Mouse (Mus musculus) heart, embryonic 12.5 days (tissue): ENCODE results near the gene Adgrl3. TPM values are rescaled to one million over a fixed set of nuclear protein-coding genes. Genes with fewer than 3 reads are reported as not detected.

Source experiments
- ATAC-seq: fragments of 200-750 bp; cut with Nextera tagmentation; 2 replicates; pipeline ENCODE4 v1.8.0; 2017; ENCODE audit warnings: moderate TSS enrichment, moderate library complexity; ENCODE audit not compliant: insufficient number of reproducible peaks, low FRiP score
- H3K27ac ChIP-seq: fragments of 300-500 bp; sonication (generic); 2 replicates; pipeline ENCODE4 v1.5.1; 2016; ENCODE audit warnings: mild to moderate bottlenecking, moderate library complexity; ENCODE audit not compliant: poor library complexity, severe bottlenecking
- H3K27me3 ChIP-seq: fragments of 300-500 bp; sonication (generic); replicated peaks from 2 replicates; pipeline ENCODE4 v1.6.1; 2016; ENCODE audit warnings: mild to moderate bottlenecking, moderate library complexity
- H3K36me3 ChIP-seq: fragments of 300-500 bp; sonication (generic); 2 replicates; pipeline ENCODE4 v1.6.1; 2016; ENCODE audit warnings: mild to moderate bottlenecking, moderate library complexity
- H3K4me1 ChIP-seq: fragments of 300-500 bp; sonication (generic); replicated peaks from 2 replicates; pipeline ENCODE4 v1.6.1; 2016; ENCODE audit warnings: mild to moderate bottlenecking
- H3K4me2 ChIP-seq: fragments of 300-500 bp; sonication (generic); 2 replicates; pipeline ENCODE4 v1.6.1; 2016; ENCODE audit warnings: mild to moderate bottlenecking, moderate library complexity
- H3K4me3 ChIP-seq: fragments of 300-500 bp; sonication (generic); 2 replicates; pipeline ENCODE4 v1.5.1; 2016; ENCODE audit warnings: mild to moderate bottlenecking
- H3K9ac ChIP-seq: fragments of 300-500 bp; sonication (generic); 2 replicates; pipeline ENCODE4 v1.6.1; 2016; ENCODE audit warnings: mild to moderate bottlenecking, moderate library complexity
- H3K9me3 ChIP-seq: fragments of 300-500 bp; sonication (generic); replicated peaks from 2 replicates; pipeline ENCODE4 v1.6.1; 2016; ENCODE audit warnings: mild to moderate bottlenecking, moderate library complexity
- WGBS: fragments of 180-500 bp; shearing (Covaris S2); methylation state at CpG from one replicate; pipeline ENCODE4 v1.1.7; 2016; 5-methylcytosine and 5-hydroxymethylcytosine counted together
- polyA plus RNA-seq: library from polyadenylated mRNA; unstranded; fragments of >200 nt; fragmentation: Nextera tagmentation; extraction: Ambion mirVana; gene quantifications from 2 replicates; pipeline ENCODE4 v1.2.1, GENCODE M21; 2016

The Adgrl3 gene
- polyA plus RNA-seq, 1 experiment from 2014 or later: 9.2 TPM

- H3K4me1 ChIP-seq: no peaks in the 10 kb centered on the region
- no peaks in the 10 kb centered on the region for H3K9me3 ChIP-seq
- WGBS: 56% methylated on average over 1 of the region's 1 CpGs
- no peak overlapping the region for H3K4me3 ChIP-seq
- no peaks in the 10 kb centered on the region for H3K27me3 ChIP-seq
- H3K27ac ChIP-seq: no peak overlapping the region
- H3K9ac ChIP-seq: no peak overlapping the region
- H3K36me3 ChIP-seq: no peaks in the 10 kb centered on the region
- ATAC-seq: no peak
- no peak overlapping the region for H3K4me2 ChIP-seq
Observed at GRCm38 (mm10) chr5:81405582-81406143, 385.7 kb downstream of the Adgrl3 start.

- no peak overlapping the region for H3K27ac ChIP-seq
- ATAC-seq: no peak
- no peaks in the 10 kb centered on the region for H3K9me3 ChIP-seq
- H3K9ac ChIP-seq: no peak overlapping the region
- no peaks in the 10 kb centered on the region for H3K4me1 ChIP-seq
- H3K27me3 ChIP-seq: no peaks in the 10 kb centered on the region
- H3K4me3 ChIP-seq: no peak overlapping the region
- no peak overlapping the region for H3K4me2 ChIP-seq
- WGBS: 73% methylated on average over 3 of the region's 3 CpGs
- H3K36me3 ChIP-seq: no peaks in the 10 kb centered on the region
Observed at GRCm38 (mm10) chr5:81417326-81417725, 397.4 kb downstream of the Adgrl3 start.

- Histone ChIP-seq H3K4me3 (no peak overlapping the region), H3K4me1 (no peaks in the 10 kb centered on the region), H3K27ac (no peak overlapping the region), H3K4me2 (no peak overlapping the region), H3K9ac (no peak overlapping the region), H3K27me3 (no peaks in the 10 kb centered on the region), H3K36me3 (no peaks in the 10 kb centered on the region), H3K9me3 (peaks cover 3% of the 10 kb centered on the region; the same call in 1 of the 2 replicates)
- 83% methylated on average over 5 of the region's 5 CpGs for WGBS
- ATAC-seq: no peak
Observed at GRCm38 (mm10) chr5:81427393-81427792, 407.5 kb downstream of the Adgrl3 start.

GRCm38 (mm10) chr5:81436375-81436774, 416.4 kb downstream of the Adgrl3 start:
- WGBS: 80% methylated on average over 3 of the region's 3 CpGs
- H3K9ac ChIP-seq: no peak overlapping the region
- H3K27ac ChIP-seq: no peak overlapping the region
- no peaks in the 10 kb centered on the region for H3K36me3 ChIP-seq
- no peak overlapping the region for H3K4me3 ChIP-seq
- no peaks in the 10 kb centered on the region for H3K27me3 ChIP-seq
- no peaks in the 10 kb centered on the region for H3K4me1 ChIP-seq
- H3K4me2 ChIP-seq: no peak overlapping the region
- no peak for ATAC-seq
- H3K9me3 ChIP-seq: no peaks in the 10 kb centered on the region

- H3K9me3 ChIP-seq: no peaks in the 10 kb centered on the region
- no peak overlapping the region for H3K4me2 ChIP-seq
- H3K4me3 ChIP-seq: no peak overlapping the region
- WGBS: 62% methylated on average over 5 of the region's 5 CpGs
- no peaks in the 10 kb centered on the region for H3K27me3 ChIP-seq
- ATAC-seq: no peak
- no peaks in the 10 kb centered on the region for H3K36me3 ChIP-seq
- H3K27ac ChIP-seq: no peak overlapping the region
- H3K4me1 ChIP-seq: no peaks in the 10 kb centered on the region
- no peak overlapping the region for H3K9ac ChIP-seq
Observed at GRCm38 (mm10) chr5:81442150-81442549, 422.2 kb downstream of the Adgrl3 start.

GRCm38 (mm10) chr5:81465971-81466370, 446.0 kb downstream of the Adgrl3 start:
- ATAC-seq: no peak
- no peak overlapping the region for H3K4me3 ChIP-seq

GRCm38 (mm10) chr5:81474681-81475080, 454.7 kb downstream of the Adgrl3 start:
- no peaks in the 10 kb centered on the region for H3K36me3 ChIP-seq
- 47% methylated on average over 2 of the region's 2 CpGs for WGBS
- H3K4me3 ChIP-seq: no peak overlapping the region
- no peak overlapping the region for H3K27ac ChIP-seq
- no peak for ATAC-seq
- H3K9me3 ChIP-seq: no peaks in the 10 kb centered on the region
- H3K9ac ChIP-seq: no peak overlapping the region
- H3K27me3 ChIP-seq: no peaks in the 10 kb centered on the region
- H3K4me1 ChIP-seq: no peaks in the 10 kb centered on the region
- no peak overlapping the region for H3K4me2 ChIP-seq

More at GRCm38 (mm10) chr5:81465971-81466370, 446.0 kb downstream of the Adgrl3 start:
- H3K4me1 ChIP-seq: no peaks in the 10 kb centered on the region
- no peaks in the 10 kb centered on the region for H3K9me3 ChIP-seq
- no peak overlapping the region for H3K9ac ChIP-seq
- no peak overlapping the region for H3K4me2 ChIP-seq
- WGBS: 74% methylated on average over 4 of the region's 4 CpGs
- no peaks in the 10 kb centered on the region for H3K27me3 ChIP-seq
- H3K36me3 ChIP-seq: no peaks in the 10 kb centered on the region
- H3K27ac ChIP-seq: no peak overlapping the region

- ATAC-seq: no peak
- H3K27me3 ChIP-seq: no peaks in the 10 kb centered on the region
- H3K4me2 ChIP-seq: no peak overlapping the region
- H3K9ac ChIP-seq: no peak overlapping the region
- no peaks in the 10 kb centered on the region for H3K4me1 ChIP-seq
- H3K27ac ChIP-seq: no peak overlapping the region
- 83% methylated on average over 3 of the region's 3 CpGs for WGBS
- H3K36me3 ChIP-seq: no peaks in the 10 kb centered on the region
- no peaks in the 10 kb centered on the region for H3K9me3 ChIP-seq
- no peak overlapping the region for H3K4me3 ChIP-seq
Observed at GRCm38 (mm10) chr5:81475406-81475805, 455.5 kb downstream of the Adgrl3 start.

GRCm38 (mm10) chr5:81475971-81476606, 456.2 kb downstream of the Adgrl3 start:
- H3K4me3 ChIP-seq: no peak overlapping the region
- H3K27ac ChIP-seq: no peak overlapping the region
- no peaks in the 10 kb centered on the region for H3K27me3 ChIP-seq
- H3K36me3 ChIP-seq: no peaks in the 10 kb centered on the region
- H3K9ac ChIP-seq: no peak overlapping the region
- no peaks in the 10 kb centered on the region for H3K4me1 ChIP-seq
- WGBS: 35% methylated on average over 8 of the region's 8 CpGs
- H3K4me2 ChIP-seq: no peak overlapping the region
- no peaks in the 10 kb centered on the region for H3K9me3 ChIP-seq
- no peak for ATAC-seq

GRCm38 (mm10) chr5:81480911-81481310, 461.0 kb downstream of the Adgrl3 start:
- 78% methylated on average over 3 of the region's 3 CpGs for WGBS
- Histone ChIP-seq H3K27me3 (no peaks in the 10 kb centered on the region), H3K4me3 (no peak overlapping the region), H3K4me2 (no peak overlapping the region), H3K9me3 (no peaks in the 10 kb centered on the region), H3K27ac (no peak overlapping the region), H3K9ac (no peak overlapping the region), H3K36me3 (no peaks in the 10 kb centered on the region), H3K4me1 (no peaks in the 10 kb centered on the region)
- ATAC-seq: no peak

- H3K27ac ChIP-seq: no peak overlapping the region
- H3K4me3 ChIP-seq: no peak overlapping the region
- 50% methylated on average over 3 of the region's 3 CpGs for whole genome bisulfite sequencing
- no peaks in the 10 kb centered on the region for H3K27me3 ChIP-seq
- H3K4me2 ChIP-seq: no peak overlapping the region
- no peaks in the 10 kb centered on the region for H3K4me1 ChIP-seq
- no peak overlapping the region for H3K9ac ChIP-seq
- no peak for ATAC-seq
- no peaks in the 10 kb centered on the region for H3K9me3 ChIP-seq
- H3K36me3 ChIP-seq: no peaks in the 10 kb centered on the region
Observed at GRCm38 (mm10) chr5:81483890-81484289, 464.0 kb downstream of the Adgrl3 start.

GRCm38 (mm10) chr5:81501076-81501475, 481.1 kb downstream of the Adgrl3 start:
- 73% methylated on average over 3 of the region's 3 CpGs for WGBS
- H3K4me1 ChIP-seq: no peaks in the 10 kb centered on the region
- no peaks in the 10 kb centered on the region for H3K9me3 ChIP-seq
- H3K27ac ChIP-seq: no peak overlapping the region
- H3K4me2 ChIP-seq: no peak overlapping the region
- H3K36me3 ChIP-seq: no peaks in the 10 kb centered on the region
- no peaks in the 10 kb centered on the region for H3K27me3 ChIP-seq
- no peak for ATAC-seq
- no peak overlapping the region for H3K9ac ChIP-seq
- no peak overlapping the region for H3K4me3 ChIP-seq
